Mouse (Mus musculus) thymus, adult 2 months (tissue): Measurements from ENCODE around the gene Eef1a2. TPM values are rescaled to one million over a fixed set of nuclear protein-coding genes. Genes with fewer than 3 reads are reported as not detected.

Experiments
- DNase-seq: peaks from one replicate; pipeline ENCODE4 v3.0.0; 2021
- H3K27ac ChIP-seq: fragments of 200-500 bp; 2 replicates; pipeline ENCODE4 v1.5.1; 2012; ENCODE audit warnings: low read length, control low read depth; ENCODE audit not compliant: control insufficient read depth, insufficient read depth
- H3K27me3 ChIP-seq: fragments of 200-500 bp; 2 replicates; pipeline ENCODE4 v1.6.1; 2012; ENCODE audit warnings: mild to moderate bottlenecking, low read length, moderate library complexity, mixed read lengths; ENCODE audit not compliant: control insufficient read depth, insufficient read depth
- H3K36me3 ChIP-seq: fragments of 200-500 bp; 2 replicates; pipeline ENCODE4 v1.6.1; 2012; ENCODE audit warnings: mild to moderate bottlenecking, low read length, moderate library complexity; ENCODE audit not compliant: control insufficient read depth, insufficient read depth
- H3K4me1 ChIP-seq: fragments of 200-500 bp; replicated peaks from 2 replicates; pipeline ENCODE4 v1.6.1; 2012; ENCODE audit warnings: low read length; ENCODE audit not compliant: control insufficient read depth, insufficient read depth
- H3K4me3 ChIP-seq: fragments of 200-500 bp; 2 replicates; pipeline ENCODE4 v1.5.1; 2012; ENCODE audit warnings: mild to moderate bottlenecking, low read length, control low read depth, moderate library complexity; ENCODE audit not compliant: control insufficient read depth, insufficient read depth
- CTCF ChIP-seq: fragments of 200-500 bp; IDR thresholded peaks from 2 replicates; pipeline ENCODE4 v1.5.1; 2012; ENCODE audit warnings: mild to moderate bottlenecking, control low read depth, low read length, moderate library complexity, borderline replicate concordance; ENCODE audit not compliant: control insufficient read depth, poor library complexity, insufficient read depth; ENCODE audit errors: extremely low read depth
- POLR2A ChIP-seq: fragments of 200-500 bp; IDR thresholded peaks from 2 replicates; pipeline ENCODE4 v1.6.1; 2012; ENCODE audit warnings: mild to moderate bottlenecking, low read length, control low read depth, moderate library complexity; ENCODE audit not compliant: control insufficient read depth, poor library complexity, insufficient read depth; ENCODE audit errors: extremely low read depth
- WGBS: fragments of 180-500 bp; shearing (Covaris S2); methylation state at CpG from one replicate; pipeline ENCODE4 v1.1.7; 2018; 5-methylcytosine and 5-hydroxymethylcytosine counted together
- polyA plus RNA-seq: library from polyadenylated mRNA; depleted of rRNA; stranded (reverse); fragments of >200 nt; gene quantifications from 2 replicates; pipeline ENCODE4 v1.2.3, GENCODE M21; 2012

Eef1a2 gene
- polyA plus RNA-seq, 1 experiment = 42.5 TPM

GRCm38 (mm10) chr2:181139641-181140193, 17.1 kb downstream of the Eef1a2 start:
- H3K4me3 ChIP-seq = no peak overlapping the region
- no peaks in the 10 kb centered on the region; the same call in 1 of the 2 replicates for H3K27me3 ChIP-seq
- no peaks in the 10 kb centered on the region for H3K4me1 ChIP-seq
- no peak for DNase-seq
- H3K36me3 ChIP-seq = no peaks in the 10 kb centered on the region
- no peak overlapping the region for H3K27ac ChIP-seq
- TF ChIP-seq CTCF = no peak
- no peak for TF ChIP-seq POLR2A
- 93% methylated on average over 5 of the region's 5 CpGs for WGBS

- no peak for TF ChIP-seq POLR2A
- no peak for TF ChIP-seq CTCF
- Histone ChIP-seq H3K4me3 (no peak overlapping the region), H3K27ac (no peak overlapping the region), H3K36me3 (no peaks in the 10 kb centered on the region), H3K27me3 (no peaks in the 10 kb centered on the region; the same call in 1 of the 2 replicates), H3K4me1 (no peaks in the 10 kb centered on the region)
- 8% methylated on average over 6 of the region's 6 CpGs for WGBS
- no peak for DNase-seq
Measured at GRCm38 (mm10) chr2:181136934-181137333, 19.9 kb downstream of the Eef1a2 start.

GRCm38 (mm10) chr2:181135446-181135818, 21.4 kb downstream of the Eef1a2 start:
- no peaks in the 10 kb centered on the region; the same call in 1 of the 2 replicates for H3K27me3 ChIP-seq
- H3K27ac ChIP-seq = no peak overlapping the region
- DNase-seq = no peak
- H3K36me3 ChIP-seq = no peaks in the 10 kb centered on the region
- no peak overlapping the region for H3K4me3 ChIP-seq
- 17% methylated on average over 4 of the region's 4 CpGs for WGBS
- TF ChIP-seq CTCF (no peak), POLR2A (no peak)
- H3K4me1 ChIP-seq = no peaks in the 10 kb centered on the region

- Histone ChIP-seq H3K4me3 (no peak within 1 kb of the TSS), H3K27me3 (no peaks in the 10 kb centered on the region; the same call in 1 of the 2 replicates), H3K27ac (no peak within 1 kb of the TSS), H3K4me1 (no peaks in the 10 kb centered on the region), H3K36me3 (no peaks in the 10 kb centered on the region)
- no peak for DNase-seq
- WGBS = 3% methylated on average over 104 of the region's 104 CpGs
- no peak for TF ChIP-seq CTCF
- TF ChIP-seq POLR2A = no peak
Measured at GRCm38 (mm10) chr2:181134591-181135445, 22.0 kb downstream of the Eef1a2 start, which contains the start of gene Kcnq2. TSS of gene Kcnq2 (minus strand) at chr2:181135300.

GRCm38 (mm10) chr2:181133837-181134590, 22.8 kb downstream of the Eef1a2 start:
- H3K36me3 ChIP-seq = no peaks in the 10 kb centered on the region
- H3K27me3 ChIP-seq = no peaks in the 10 kb centered on the region; the same call in 1 of the 2 replicates
- no peak overlapping the region for H3K27ac ChIP-seq
- 14% methylated on average over 22 of the region's 22 CpGs for WGBS
- TF ChIP-seq CTCF (no peak), POLR2A (no peak)
- H3K4me1 ChIP-seq = no peaks in the 10 kb centered on the region
- no peak overlapping the region for H3K4me3 ChIP-seq
- DNase-seq = no peak

- WGBS = 73% methylated on average over 4 of the region's 4 CpGs
- no peaks in the 10 kb centered on the region for H3K36me3 ChIP-seq
- H3K4me1 ChIP-seq = no peaks in the 10 kb centered on the region
- DNase-seq = no peak
- no peaks in the 10 kb centered on the region; the same call in 1 of the 2 replicates for H3K27me3 ChIP-seq
- no peak overlapping the region for H3K4me3 ChIP-seq
- H3K27ac ChIP-seq = no peak overlapping the region
- TF ChIP-seq POLR2A = no peak
- no peak for TF ChIP-seq CTCF
Measured at GRCm38 (mm10) chr2:181130245-181130644, 26.6 kb downstream of the Eef1a2 start.
